Mouse (Mus musculus): ENCODE measurements at regions not wholly inside any gene's neighbourhood (a gene's known extent, or its start where the extent isn't known, plus 50 kb on each side); places are given as distances from the start of the nearest gene placed in this dataset.

DNA sequence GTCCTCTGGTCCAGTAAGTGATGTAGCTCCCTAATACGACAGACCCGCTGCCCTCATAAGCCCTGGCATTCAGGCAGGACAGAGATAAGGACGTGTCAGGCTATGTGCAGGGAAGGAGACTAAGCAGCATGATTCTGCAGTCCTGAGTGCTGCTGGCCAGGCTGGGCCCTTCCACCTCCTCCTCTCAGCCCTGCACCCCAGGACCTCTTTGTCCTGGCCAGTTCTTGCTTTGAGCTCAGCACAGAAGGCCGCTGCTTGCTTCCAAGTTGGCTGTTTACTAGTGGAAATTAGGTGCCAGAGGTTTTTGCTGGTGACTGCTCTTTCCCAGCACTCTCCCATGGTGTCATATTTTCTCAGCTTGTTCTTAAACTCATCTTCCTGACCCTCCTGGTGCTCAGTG is 249.3 kb upstream of the Tnp1 start:
- no peaks in the 10 kb centered on the region for H3K27me3 ChIP-seq
- CTCF ChIA-PET, result interaction anchor here (1.6 to 2.3 kb wide), 2 partner anchors 9 to 11 kb away, joined by 6 to 10 read pairs; no protein-coding TSS in a partner anchor
- ATAC-seq (no peak), DNase-seq (ENCODE audit: low read depth, low spot score) (no peak)
- in situ Hi-C loops (cut with MboI; ENCODE audit: low pct_unique_long_range_greater_than_20kb), result no loop called here
- POLR2A ChIA-PET, result no interaction called here
- no peak for TF ChIP-seq CTCF (IDR thresholded peaks at IDR 0.05)

DNA sequence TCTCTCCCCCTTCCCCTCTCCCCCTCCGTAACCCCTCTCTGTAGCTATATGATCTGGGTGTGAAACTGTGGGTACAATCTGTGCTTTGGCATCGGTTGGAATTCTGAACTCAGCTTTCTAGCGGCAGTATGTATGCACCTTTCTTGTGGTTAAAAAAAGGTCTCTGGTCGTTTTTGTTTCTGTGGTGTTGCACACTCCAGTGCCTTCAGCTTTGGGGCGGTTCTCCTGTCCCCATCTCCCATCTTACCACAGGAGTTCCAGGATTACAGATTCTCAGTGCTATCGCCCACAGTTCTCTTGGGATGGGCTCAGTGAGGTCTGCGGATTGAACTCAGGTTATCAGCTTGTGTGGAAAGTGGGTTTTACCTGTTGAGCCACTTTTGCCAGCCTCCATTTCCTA is 248.5 kb upstream of the Tnp1 start:
- CTCF ChIA-PET, result interaction anchor here (1.6 to 2.3 kb wide), 2 partner anchors 10 kb away, joined by 6 to 10 read pairs; no protein-coding TSS in a partner anchor
- POLR2A ChIA-PET, result no interaction called here
- ATAC-seq (no peak), DNase-seq (ENCODE audit: low read depth, low spot score) (no peak)
- no peak for TF ChIP-seq CTCF (IDR thresholded peaks at IDR 0.05)
- in situ Hi-C loops (cut with MboI; ENCODE audit: low pct_unique_long_range_greater_than_20kb), result no loop called here
- H3K27me3 ChIP-seq, result no peaks in the 10 kb centered on the region

DNA sequence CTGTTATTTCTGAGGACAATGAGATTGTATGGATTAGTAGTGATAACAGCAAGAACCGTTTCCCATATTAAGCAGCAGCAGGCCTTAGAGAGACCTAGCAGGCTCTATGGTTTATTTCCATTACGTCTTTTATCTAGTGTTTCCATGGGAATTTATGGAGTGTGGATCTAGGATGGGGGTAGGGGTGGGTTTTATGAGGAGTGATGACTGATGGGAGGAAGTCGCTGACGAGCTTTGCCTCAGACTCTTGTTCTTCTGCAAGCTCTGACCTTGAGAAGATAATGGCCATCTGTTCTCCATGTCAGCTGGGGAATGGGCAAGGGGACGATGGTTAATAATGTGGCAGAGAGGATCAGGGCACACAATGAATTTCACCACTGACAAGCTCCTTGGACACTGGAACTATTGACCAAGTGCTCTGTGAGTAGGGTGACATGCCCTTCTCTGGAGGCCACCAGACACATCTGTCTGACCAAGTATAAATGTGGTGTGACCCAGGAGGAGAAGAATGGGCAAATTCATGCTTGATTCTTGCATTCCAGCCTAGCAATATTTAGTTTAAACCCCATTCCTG is 243.9 kb upstream of the Tnp1 start:
- no peak for DNase-seq (ENCODE audit: low read depth, low spot score)
- TF ChIP-seq CTCF (IDR thresholded peaks at IDR 0.05), result no peak
- no peak for ATAC-seq
- in situ Hi-C loops (cut with MboI; ENCODE audit: low pct_unique_long_range_greater_than_20kb), result no loop called here
- ChIA-PET POLR2A (no interaction called here), CTCF (interaction anchor here (0.8 kb wide), 1 partner anchor 10 kb away, joined by 3 read pairs; no protein-coding TSS in a partner anchor)
- no peaks in the 10 kb centered on the region for H3K27me3 ChIP-seq

DNA sequence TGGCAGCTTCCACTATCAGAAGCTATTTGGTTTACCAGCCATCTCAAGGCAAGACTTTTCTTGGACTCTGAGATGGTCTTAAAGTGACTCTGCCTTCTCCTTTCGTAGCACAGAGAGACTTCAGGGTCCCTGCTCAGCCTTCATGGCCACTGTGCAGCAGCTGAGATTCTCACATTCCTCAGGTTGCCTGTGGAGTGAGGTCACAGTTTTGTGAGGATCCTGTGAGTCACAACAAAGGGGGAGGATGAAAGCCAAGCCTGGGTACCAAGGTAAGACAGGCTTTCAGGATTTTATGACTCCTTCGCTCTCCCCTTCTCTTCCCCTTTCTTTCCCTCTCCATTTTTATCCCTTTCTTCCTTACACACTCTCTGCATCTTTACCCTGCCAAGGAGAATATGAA is 241.6 kb upstream of the Tnp1 start:
- H3K27me3 ChIP-seq, result no peaks in the 10 kb centered on the region
- in situ Hi-C loops (cut with MboI; ENCODE audit: low pct_unique_long_range_greater_than_20kb), result no loop called here
- no peak for TF ChIP-seq CTCF (IDR thresholded peaks at IDR 0.05)
- DNase-seq (ENCODE audit: low read depth, low spot score), result peak; percentile 17
- CTCF ChIA-PET, result interaction anchor here (1.4 kb wide), 1 partner anchor 14 kb away, joined by 3 read pairs; no protein-coding TSS in a partner anchor
- POLR2A ChIA-PET, result no interaction called here
- peak; percentile 73 for ATAC-seq

DNA sequence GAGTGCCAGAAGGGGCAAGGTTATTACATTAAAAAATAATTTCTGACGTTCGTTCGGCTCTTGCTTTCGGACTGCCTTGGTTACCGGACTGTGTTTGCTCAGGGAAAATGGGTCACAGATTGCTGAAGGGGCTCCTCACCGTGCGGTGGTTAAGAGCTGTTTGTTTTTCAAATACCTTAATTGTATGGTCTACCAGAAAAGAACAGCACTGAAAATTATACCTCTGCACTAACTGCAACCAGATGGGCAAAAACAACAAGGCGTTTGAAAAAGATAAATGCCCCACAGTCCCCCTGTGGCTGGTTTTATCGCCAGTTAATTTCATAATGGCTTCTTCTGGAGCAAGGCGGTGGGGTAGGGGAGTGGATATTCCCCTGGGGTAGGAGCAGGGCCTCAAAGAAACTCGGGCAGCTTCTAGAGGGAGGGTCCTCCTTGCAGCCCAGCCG is 236.2 kb upstream of the Tnp1 start:
- POLR2A ChIA-PET, result no interaction called here
- DNase-seq (ENCODE audit: low read depth, low spot score) (no peak), ATAC-seq (no peak)
- TF ChIP-seq CTCF (IDR thresholded peaks at IDR 0.05), result no peak
- CTCF ChIA-PET, result no interaction called here
- H3K27me3 ChIP-seq, result no peaks in the 10 kb centered on the region
- in situ Hi-C loops (cut with MboI; ENCODE audit: low pct_unique_long_range_greater_than_20kb), result no loop called here

DNA sequence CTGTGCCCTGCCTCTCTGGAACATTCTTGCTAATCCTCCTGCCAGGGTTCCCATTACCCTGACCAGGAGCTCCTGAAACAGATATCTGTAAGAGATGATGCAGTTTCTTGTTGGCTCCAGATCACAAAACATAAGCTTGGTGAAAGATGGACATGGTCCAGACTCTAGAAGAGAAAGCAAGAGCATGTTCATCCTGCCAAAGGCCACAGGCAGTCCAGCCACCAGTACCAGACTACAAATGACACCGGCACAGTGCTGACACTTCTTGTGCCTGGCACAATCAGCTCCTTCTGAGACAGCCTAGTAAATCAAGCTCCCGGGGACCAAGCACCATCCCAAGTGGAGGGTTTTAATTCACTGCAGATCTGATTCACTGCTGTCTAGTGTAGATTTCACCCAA is 228.3 kb upstream of the Tnp1 start:
- in situ Hi-C loops (cut with MboI; ENCODE audit: low pct_unique_long_range_greater_than_20kb), result no loop called here
- ChIA-PET CTCF (interaction anchor here (1.1 kb wide), 1 partner anchor 17 kb away, joined by 4 read pairs; no protein-coding TSS in a partner anchor), POLR2A (no interaction called here)
- ATAC-seq (no peak), DNase-seq (ENCODE audit: low read depth, low spot score) (no peak)
- H3K27me3 ChIP-seq, result no peaks in the 10 kb centered on the region
- no peak for TF ChIP-seq CTCF (IDR thresholded peaks at IDR 0.05)

DNA sequence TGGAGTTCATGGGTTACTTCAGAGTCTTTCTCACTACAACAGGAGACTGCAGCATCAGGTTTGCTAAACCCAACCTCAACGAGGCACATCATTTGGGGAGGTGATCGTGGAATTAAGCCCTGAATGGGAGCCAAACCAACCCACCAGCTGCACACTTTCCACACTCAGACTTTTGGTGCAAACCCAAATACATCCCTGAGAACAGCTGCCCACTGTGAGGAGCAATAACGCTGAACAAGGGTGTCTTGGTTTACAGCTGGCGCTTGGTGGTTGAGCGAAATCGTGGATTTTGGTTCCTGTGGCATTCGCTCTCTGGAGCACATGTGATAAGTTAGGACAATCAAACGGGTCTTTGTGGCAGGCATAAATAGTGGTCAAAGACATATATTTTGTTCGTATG is 226.6 kb upstream of the Tnp1 start:
- ChIA-PET CTCF (no interaction called here), POLR2A (no interaction called here)
- no peaks in the 10 kb centered on the region for H3K27me3 ChIP-seq
- in situ Hi-C loops (cut with MboI; ENCODE audit: low pct_unique_long_range_greater_than_20kb), result no loop called here
- TF ChIP-seq CTCF (IDR thresholded peaks at IDR 0.05), result no peak
- no peak for ATAC-seq
- DNase-seq (ENCODE audit: low read depth, low spot score), result no peak

DNA sequence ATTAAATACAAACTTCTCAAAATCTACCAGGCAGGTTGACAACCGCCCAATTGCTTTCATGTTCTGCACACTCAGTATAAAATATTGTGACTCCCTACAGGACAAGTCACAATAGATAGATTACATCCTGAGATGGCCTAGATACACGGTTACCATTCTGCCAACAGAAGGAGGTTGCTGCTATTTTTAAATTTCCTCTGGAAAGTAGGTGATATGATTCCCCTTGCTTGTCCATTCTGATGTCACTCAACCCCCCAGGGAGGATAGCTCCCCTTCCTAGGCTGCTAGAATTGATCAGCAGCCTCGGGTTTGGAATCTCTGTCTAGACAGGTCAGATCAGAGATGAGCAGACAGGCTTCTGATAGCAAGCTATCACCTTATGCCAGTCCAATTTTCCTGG is 221.2 kb upstream of the Tnp1 start:
- TF ChIP-seq CTCF (IDR thresholded peaks at IDR 0.05), result no peak
- no peak for ATAC-seq
- in situ Hi-C loops (cut with MboI; ENCODE audit: low pct_unique_long_range_greater_than_20kb), result no loop called here
- POLR2A ChIA-PET, result interaction anchor here (0.6 kb wide), 1 partner anchor 475 kb away, joined by 3 read pairs; no protein-coding TSS in a partner anchor
- no peaks in the 10 kb centered on the region for H3K27me3 ChIP-seq
- DNase-seq (ENCODE audit: low read depth, low spot score), result no peak
- CTCF ChIA-PET, result no interaction called here

DNA sequence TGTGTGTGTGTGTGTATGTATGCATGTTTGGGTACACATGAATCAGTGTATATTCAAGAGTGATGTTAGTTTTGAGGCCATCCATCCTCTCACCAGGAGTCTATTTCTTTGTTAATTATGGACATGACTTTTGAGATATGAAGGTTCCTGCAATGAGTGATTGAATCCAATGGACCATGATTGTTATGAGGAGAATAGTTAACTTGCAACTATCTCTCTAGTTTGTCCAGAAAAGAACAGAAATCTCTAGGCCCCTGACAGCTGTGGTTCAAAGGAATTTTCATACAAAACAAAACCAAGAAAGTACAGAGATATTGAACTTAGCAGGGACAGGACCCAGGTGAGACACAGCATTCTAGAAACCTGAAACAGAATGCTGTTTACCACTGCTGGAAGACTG is 217.9 kb upstream of the Tnp1 start:
- ATAC-seq (no peak), DNase-seq (ENCODE audit: low read depth, low spot score) (no peak)
- TF ChIP-seq CTCF (IDR thresholded peaks at IDR 0.05), result no peak
- no peaks in the 10 kb centered on the region for H3K27me3 ChIP-seq
- ChIA-PET POLR2A (no interaction called here), CTCF (no interaction called here)
- in situ Hi-C loops (cut with MboI; ENCODE audit: low pct_unique_long_range_greater_than_20kb), result no loop called here

DNA sequence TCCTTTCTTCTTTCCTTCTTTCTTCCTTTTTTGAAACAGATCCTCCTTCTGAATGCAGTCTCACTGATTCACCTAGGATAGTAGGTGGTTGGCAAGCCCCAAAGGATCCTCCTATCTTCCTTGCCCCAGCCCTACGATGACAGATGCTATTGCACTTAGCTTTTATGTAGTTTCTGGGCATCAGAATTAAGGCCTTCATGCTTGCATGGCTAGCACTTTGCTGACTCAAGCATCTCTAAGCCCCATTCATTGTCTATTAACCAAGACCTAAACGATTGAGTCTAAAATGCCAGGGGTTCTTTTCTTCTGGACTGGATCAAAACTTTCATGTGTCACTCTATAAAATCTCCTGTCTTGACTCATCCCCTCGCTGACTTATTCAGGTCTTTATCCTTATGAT is 217.3 kb upstream of the Tnp1 start:
- H3K27me3 ChIP-seq, result no peaks in the 10 kb centered on the region
- POLR2A ChIA-PET, result no interaction called here
- TF ChIP-seq CTCF (IDR thresholded peaks at IDR 0.05), result no peak
- CTCF ChIA-PET, result no interaction called here
- in situ Hi-C loops (cut with MboI; ENCODE audit: low pct_unique_long_range_greater_than_20kb), result no loop called here
- DNase-seq (ENCODE audit: low read depth, low spot score), result peak; percentile 12
- ATAC-seq, result peak; percentile 26

DNA sequence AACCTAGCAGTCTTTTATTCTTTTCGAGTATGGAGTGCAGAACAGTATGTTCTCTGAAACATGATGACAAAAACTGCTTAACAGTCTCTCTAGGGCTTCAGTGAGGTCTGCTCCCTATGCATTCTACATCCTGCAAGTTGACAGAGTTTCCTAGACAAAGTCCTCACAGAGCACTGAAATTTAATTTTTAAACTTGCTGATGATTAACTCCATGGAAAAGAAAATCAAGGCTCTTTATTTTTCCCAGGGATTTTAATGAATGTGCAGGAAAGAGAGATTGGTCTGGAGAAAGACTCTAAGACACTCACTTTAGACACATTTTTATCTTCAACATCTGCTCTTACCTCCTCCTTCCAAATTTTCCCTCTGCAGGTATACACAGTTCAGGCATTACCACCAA is 214.9 kb upstream of the Tnp1 start:
- DNase-seq (ENCODE audit: low read depth, low spot score) (no peak), ATAC-seq (no peak)
- TF ChIP-seq CTCF (IDR thresholded peaks at IDR 0.05), result no peak
- CTCF ChIA-PET, result no interaction called here
- in situ Hi-C loops (cut with MboI; ENCODE audit: low pct_unique_long_range_greater_than_20kb), result no loop called here
- H3K27me3 ChIP-seq, result no peaks in the 10 kb centered on the region
- POLR2A ChIA-PET, result no interaction called here

DNA sequence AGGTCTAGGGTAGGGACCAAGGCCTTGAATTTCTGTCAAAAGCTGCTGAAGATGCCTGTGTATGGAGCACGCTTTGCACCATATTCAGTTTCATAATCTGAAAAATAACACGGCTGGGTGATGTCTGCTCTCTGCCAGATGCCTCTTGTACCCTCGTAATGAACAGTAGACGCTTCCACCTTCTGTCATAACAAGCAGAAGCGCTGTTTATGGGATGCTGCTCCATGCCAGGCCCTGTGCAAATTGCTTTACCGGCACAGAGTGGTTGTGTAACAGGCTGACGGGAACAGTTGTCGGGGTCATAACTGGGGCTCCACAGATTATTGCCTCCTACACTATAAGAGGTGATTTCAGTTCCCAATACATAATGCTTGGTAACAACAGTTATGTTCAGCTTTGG is 211.5 kb upstream of the Tnp1 start:
- CTCF ChIA-PET, result no interaction called here
- ATAC-seq (no peak), DNase-seq (ENCODE audit: low read depth, low spot score) (no peak)
- in situ Hi-C loops (cut with MboI; ENCODE audit: low pct_unique_long_range_greater_than_20kb), result no loop called here
- POLR2A ChIA-PET, result no interaction called here
- H3K27me3 ChIP-seq, result no peaks in the 10 kb centered on the region
- TF ChIP-seq CTCF (IDR thresholded peaks at IDR 0.05), result no peak
